Mouse (Mus musculus): ENCODE results near the gene Gria1. TPM values are rescaled to one million over a fixed set of nuclear protein-coding genes. Genes with fewer than 3 reads are reported as not detected.

Gene Gria1
- polyA plus RNA-seq, 1 experiment from 2014 or later = 1.2 TPM

DNA sequence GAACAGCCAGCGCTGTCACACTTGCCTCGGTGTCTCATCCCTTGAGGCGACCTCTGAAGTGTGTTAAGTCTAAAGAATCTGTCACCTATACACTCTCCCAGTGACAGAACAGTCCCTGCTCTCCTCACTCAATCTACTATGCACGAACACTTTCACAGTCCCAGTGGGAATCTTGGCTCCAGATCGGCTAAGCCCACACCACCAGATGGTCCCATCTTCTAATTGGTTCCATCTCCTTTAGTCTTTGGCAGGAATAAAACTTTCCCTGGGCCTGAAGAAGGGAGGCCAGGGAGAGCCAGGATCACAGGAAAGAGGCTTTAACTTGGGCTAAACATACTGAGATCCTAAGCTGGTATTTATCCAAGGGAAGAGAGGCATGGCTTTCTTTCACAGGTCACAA, 19.3 kb downstream of the Gria1 start:
- Histone ChIP-seq H3K4me3 (ENCODE audit: low read depth, low read length) (no peak overlapping the region), H3K4me1 (ENCODE audit: control insufficient read depth, insufficient read depth, low read length) (no peaks in the 10 kb centered on the region), H3K9me3 (replicated peaks; ENCODE audit: control insufficient read depth, low read length) (no peaks in the 10 kb centered on the region), H3K4me2 (ENCODE audit: low read depth, low read length) (no peak overlapping the region), H3K27ac (replicated peaks; ENCODE audit: low read depth, low read length) (no peak overlapping the region), H3K27me3 (ENCODE audit: control insufficient read depth, insufficient read depth, low read length) (no peaks in the 10 kb centered on the region), H3K9ac (replicated peaks; ENCODE audit: low read length) (no peak overlapping the region), H3K36me3 (replicated peaks; ENCODE audit: control insufficient read depth, insufficient read depth, low read depth, low read length) (no peaks in the 10 kb centered on the region)
- DNase-seq (ENCODE audit: low spot score) (no peak), ATAC-seq (replicated peaks; ENCODE audit: insufficient number of reproducible peaks, low FRiP score, low TSS enrichment, low read depth) (no peak)
- 63% methylated on average over 5 of the region's 5 CpGs for WGBS

DNA sequence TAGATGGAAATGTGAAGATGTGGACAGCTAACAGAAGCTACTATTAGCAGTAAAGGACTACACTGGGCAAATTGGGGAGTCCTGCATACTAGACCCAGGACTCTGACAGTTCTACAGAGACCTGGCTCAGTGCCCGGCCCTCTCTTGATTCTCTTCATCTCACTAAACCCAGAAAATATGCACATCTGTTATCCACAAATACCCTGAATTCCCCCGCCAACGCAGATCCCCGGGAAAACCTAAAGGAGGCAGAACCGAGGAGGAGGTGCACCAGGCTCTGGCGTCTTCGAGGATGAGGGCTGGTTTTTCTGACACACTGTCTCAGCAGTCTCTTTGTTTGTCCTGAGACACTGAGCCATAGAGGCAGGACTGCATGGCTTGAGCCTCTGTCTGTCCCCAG, 27.6 kb downstream of the Gria1 start:
- ATAC-seq (replicated peaks; ENCODE audit: insufficient number of reproducible peaks, low FRiP score, low TSS enrichment, low read depth) = no peak

DNA sequence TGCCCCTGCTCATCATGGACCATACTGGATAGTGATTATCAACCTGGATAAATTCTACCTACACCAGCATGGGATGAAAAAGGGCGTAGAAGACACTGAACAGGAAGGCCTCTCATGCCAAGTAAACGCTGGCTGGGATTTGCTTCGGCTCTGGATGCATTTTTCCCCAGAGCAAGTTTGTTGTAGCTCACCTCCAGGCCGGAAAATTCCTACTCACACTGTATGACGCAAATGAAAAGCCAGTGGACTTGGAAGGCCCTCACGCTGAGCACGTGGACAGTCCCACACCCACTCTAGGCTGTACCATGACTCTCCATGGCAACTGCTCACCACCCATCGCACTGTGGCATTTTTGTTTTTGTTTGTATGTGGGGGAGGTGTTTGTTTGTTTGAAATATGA, 28.1 kb downstream of the Gria1 start:
- Histone ChIP-seq H3K27ac (replicated peaks; ENCODE audit: low read depth, low read length) (no peak overlapping the region), H3K27me3 (ENCODE audit: control insufficient read depth, insufficient read depth, low read length) (no peaks in the 10 kb centered on the region), H3K9me3 (replicated peaks; ENCODE audit: control insufficient read depth, low read length) (no peaks in the 10 kb centered on the region), H3K4me3 (ENCODE audit: low read depth, low read length) (no peak overlapping the region), H3K9ac (replicated peaks; ENCODE audit: low read length) (no peak overlapping the region), H3K4me1 (ENCODE audit: control insufficient read depth, insufficient read depth, low read length) (no peaks in the 10 kb centered on the region), H3K36me3 (replicated peaks; ENCODE audit: control insufficient read depth, insufficient read depth, low read depth, low read length) (no peaks in the 10 kb centered on the region), H3K4me2 (ENCODE audit: low read depth, low read length) (no peak overlapping the region)
- DNase-seq (ENCODE audit: low spot score) (no peak), ATAC-seq (replicated peaks; ENCODE audit: insufficient number of reproducible peaks, low FRiP score, low TSS enrichment, low read depth) (no peak)
- 89% methylated on average over 8 of the region's 8 CpGs for WGBS

More for the DNA sequence above, 27.6 kb downstream of the Gria1 start:
- Histone ChIP-seq H3K4me2 (ENCODE audit: low read depth, low read length) (no peak overlapping the region), H3K9me3 (replicated peaks; ENCODE audit: control insufficient read depth, low read length) (no peaks in the 10 kb centered on the region), H3K27me3 (ENCODE audit: control insufficient read depth, insufficient read depth, low read length) (no peaks in the 10 kb centered on the region), H3K36me3 (replicated peaks; ENCODE audit: control insufficient read depth, insufficient read depth, low read depth, low read length) (no peaks in the 10 kb centered on the region), H3K9ac (replicated peaks; ENCODE audit: low read length) (no peak overlapping the region), H3K4me1 (ENCODE audit: control insufficient read depth, insufficient read depth, low read length) (no peaks in the 10 kb centered on the region), H3K4me3 (ENCODE audit: low read depth, low read length) (no peak overlapping the region), H3K27ac (replicated peaks; ENCODE audit: low read depth, low read length) (no peak overlapping the region)
- WGBS = 54% methylated on average over 7 of the region's 7 CpGs
- DNase-seq (ENCODE audit: low spot score) = no peak

DNA sequence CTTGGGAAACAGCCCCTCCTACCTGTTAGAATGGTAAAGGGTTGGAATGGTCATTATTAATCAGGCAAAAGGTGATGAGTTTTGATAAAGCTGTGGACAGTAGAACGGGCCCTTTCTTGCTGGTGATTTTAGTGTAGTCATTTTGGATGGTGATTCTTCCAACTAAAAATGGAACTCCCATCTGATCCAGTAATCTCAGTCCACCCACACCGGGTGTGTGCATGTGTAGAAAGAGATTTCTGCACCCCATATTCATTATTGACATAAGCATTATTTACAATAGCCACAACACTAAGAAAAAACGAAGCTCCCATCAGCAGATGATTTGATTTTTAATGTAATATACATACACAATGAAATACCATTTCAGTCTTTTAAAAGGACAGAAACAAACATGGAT, 30.9 kb downstream of the Gria1 start:
- Histone ChIP-seq H3K27ac (replicated peaks; ENCODE audit: low read depth, low read length) (no peak overlapping the region), H3K36me3 (replicated peaks; ENCODE audit: control insufficient read depth, insufficient read depth, low read depth, low read length) (no peaks in the 10 kb centered on the region), H3K27me3 (ENCODE audit: control insufficient read depth, insufficient read depth, low read length) (no peaks in the 10 kb centered on the region), H3K9me3 (replicated peaks; ENCODE audit: control insufficient read depth, low read length) (no peaks in the 10 kb centered on the region), H3K4me3 (ENCODE audit: low read depth, low read length) (no peak overlapping the region), H3K9ac (replicated peaks; ENCODE audit: low read length) (no peak overlapping the region), H3K4me2 (ENCODE audit: low read depth, low read length) (no peak overlapping the region), H3K4me1 (ENCODE audit: control insufficient read depth, insufficient read depth, low read length) (no peaks in the 10 kb centered on the region)
- ATAC-seq (replicated peaks; ENCODE audit: insufficient number of reproducible peaks, low FRiP score, low TSS enrichment, low read depth) (no peak), DNase-seq (ENCODE audit: low spot score) (no peak)
- 89% methylated on average over 3 of the region's 3 CpGs for WGBS

DNA sequence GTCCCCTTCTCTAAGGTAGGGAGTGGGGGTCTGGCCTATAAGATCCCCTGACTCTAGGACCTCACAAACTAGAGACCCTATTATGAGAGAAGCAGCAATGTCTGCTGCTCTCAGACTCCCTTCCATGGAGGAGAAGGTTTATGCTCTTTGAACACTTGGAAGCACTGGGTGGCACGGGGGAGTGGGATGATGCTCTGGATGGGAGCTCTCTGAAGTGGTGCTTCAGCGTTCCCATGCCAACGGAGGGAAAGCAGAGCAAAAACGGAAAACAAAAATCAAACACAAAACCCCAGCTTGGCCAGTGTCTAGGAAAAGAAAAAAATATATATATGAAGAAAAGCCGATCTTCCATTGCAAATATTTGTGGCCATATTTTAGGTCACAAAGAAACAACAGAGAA, 33.0 kb downstream of the Gria1 start:
- H3K27me3 ChIP-seq (ENCODE audit: control insufficient read depth, insufficient read depth, low read length) = no peaks in the 10 kb centered on the region
- H3K4me2 ChIP-seq (ENCODE audit: low read depth, low read length) = no peak overlapping the region

DNA sequence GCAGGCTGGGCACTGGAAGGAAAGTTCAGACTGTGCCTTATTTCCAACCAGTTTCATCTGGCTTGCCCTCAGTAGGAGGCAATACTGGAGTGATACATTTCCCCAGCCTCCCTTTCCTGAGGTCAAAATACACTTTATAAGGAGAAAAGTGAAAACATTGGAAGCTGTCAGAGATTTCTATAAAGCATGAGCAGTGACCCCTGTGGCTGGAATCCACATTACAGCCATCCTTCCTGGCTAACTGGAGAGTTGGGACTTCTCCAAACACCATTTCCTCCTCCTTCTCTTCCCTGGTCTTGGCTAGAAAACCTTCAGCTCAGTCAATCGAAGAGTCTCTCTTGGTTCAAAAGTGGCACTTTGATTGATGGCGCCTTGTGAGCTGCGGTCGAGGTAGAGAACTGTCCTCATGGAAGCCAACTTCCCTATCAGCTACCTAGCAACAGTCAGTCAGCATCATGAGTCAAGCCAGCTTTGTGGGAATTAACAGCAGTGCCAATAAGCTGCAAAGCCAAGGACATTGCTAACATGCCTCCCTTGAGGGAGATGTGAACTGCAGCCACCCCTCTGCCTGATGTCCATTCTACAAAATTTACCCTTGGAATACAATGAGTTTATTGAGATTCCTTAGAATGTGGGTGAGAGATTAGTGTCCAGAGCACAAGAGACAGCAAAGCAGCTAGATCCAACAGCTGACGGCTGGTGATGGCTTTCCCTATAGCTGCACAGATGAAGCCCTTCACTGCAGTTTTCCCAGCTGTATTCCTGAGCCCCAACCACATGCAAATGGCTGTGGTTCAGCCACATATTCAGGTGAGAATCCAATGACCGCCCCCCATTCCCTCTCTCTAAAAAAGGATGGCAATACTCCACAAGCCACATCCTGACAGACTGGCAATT, 40.7 kb downstream of the Gria1 start:
- H3K9me3 ChIP-seq (replicated peaks; ENCODE audit: control insufficient read depth, low read length) = no peaks in the 10 kb centered on the region
- H3K4me1 ChIP-seq (ENCODE audit: control insufficient read depth, insufficient read depth, low read length) = no peaks in the 10 kb centered on the region
- no peak for ATAC-seq (replicated peaks; ENCODE audit: insufficient number of reproducible peaks, low FRiP score, low TSS enrichment, low read depth)
- DNase-seq (ENCODE audit: low spot score) = peak; percentile 13
- no peaks in the 10 kb centered on the region for H3K36me3 ChIP-seq (replicated peaks; ENCODE audit: control insufficient read depth, insufficient read depth, low read depth, low read length)
- H3K27ac ChIP-seq (replicated peaks; ENCODE audit: low read depth, low read length) = no peak overlapping the region
- H3K4me3 ChIP-seq (ENCODE audit: low read depth, low read length) = no peak overlapping the region
- WGBS = 85% methylated on average over 6 of the region's 6 CpGs
- H3K27me3 ChIP-seq (ENCODE audit: control insufficient read depth, insufficient read depth, low read length) = no peaks in the 10 kb centered on the region
- H3K9ac ChIP-seq (replicated peaks; ENCODE audit: low read length) = no peak overlapping the region
- H3K4me2 ChIP-seq (ENCODE audit: low read depth, low read length) = no peak overlapping the region

More for the DNA sequence above, 33.0 kb downstream of the Gria1 start:
- ATAC-seq (replicated peaks; ENCODE audit: insufficient number of reproducible peaks, low FRiP score, low TSS enrichment, low read depth) (no peak), DNase-seq (ENCODE audit: low spot score) (no peak)
- no peaks in the 10 kb centered on the region for H3K9me3 ChIP-seq (replicated peaks; ENCODE audit: control insufficient read depth, low read length)
- 78% methylated on average over 5 of the region's 5 CpGs for WGBS
- H3K4me1 ChIP-seq (ENCODE audit: control insufficient read depth, insufficient read depth, low read length) = no peaks in the 10 kb centered on the region
- H3K36me3 ChIP-seq (replicated peaks; ENCODE audit: control insufficient read depth, insufficient read depth, low read depth, low read length) = no peaks in the 10 kb centered on the region
- H3K9ac ChIP-seq (replicated peaks; ENCODE audit: low read length) = no peak overlapping the region
- H3K27ac ChIP-seq (replicated peaks; ENCODE audit: low read depth, low read length) = no peak overlapping the region
- H3K4me3 ChIP-seq (ENCODE audit: low read depth, low read length) = no peak overlapping the region

DNA sequence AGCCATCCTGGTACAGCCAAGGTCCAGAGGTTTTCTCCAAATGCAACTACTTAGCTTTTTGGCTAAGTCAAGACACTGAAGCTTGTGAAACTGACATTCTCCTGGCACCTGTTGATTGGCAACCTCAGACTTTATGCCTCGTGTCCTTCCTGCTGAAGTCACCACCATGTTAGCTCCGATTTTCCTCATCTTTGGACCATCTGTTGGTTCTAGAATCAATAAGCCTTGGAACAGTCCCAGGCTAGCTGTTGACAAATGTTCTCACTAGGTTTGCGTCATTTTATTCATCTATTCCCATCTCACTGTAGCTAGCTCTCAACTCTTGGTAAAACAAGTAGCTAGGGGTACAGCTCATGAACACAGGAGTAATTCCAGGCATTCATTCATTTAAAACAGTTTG, 51.3 kb downstream of the Gria1 start:
- Histone ChIP-seq H3K27me3 (ENCODE audit: control insufficient read depth, insufficient read depth, low read length) (no peaks in the 10 kb centered on the region), H3K4me1 (ENCODE audit: control insufficient read depth, insufficient read depth, low read length) (no peaks in the 10 kb centered on the region), H3K36me3 (replicated peaks; ENCODE audit: control insufficient read depth, insufficient read depth, low read depth, low read length) (no peaks in the 10 kb centered on the region), H3K27ac (replicated peaks; ENCODE audit: low read depth, low read length) (no peak overlapping the region), H3K9ac (replicated peaks; ENCODE audit: low read length) (no peak overlapping the region), H3K4me2 (ENCODE audit: low read depth, low read length) (no peak overlapping the region), H3K4me3 (ENCODE audit: low read depth, low read length) (no peak overlapping the region), H3K9me3 (replicated peaks; ENCODE audit: control insufficient read depth, low read length) (no peaks in the 10 kb centered on the region)
- 83% methylated on average over 3 of the region's 3 CpGs for WGBS
- no peak for ATAC-seq (replicated peaks; ENCODE audit: insufficient number of reproducible peaks, low FRiP score, low TSS enrichment, low read depth)
- no peak for DNase-seq (ENCODE audit: low spot score)

DNA sequence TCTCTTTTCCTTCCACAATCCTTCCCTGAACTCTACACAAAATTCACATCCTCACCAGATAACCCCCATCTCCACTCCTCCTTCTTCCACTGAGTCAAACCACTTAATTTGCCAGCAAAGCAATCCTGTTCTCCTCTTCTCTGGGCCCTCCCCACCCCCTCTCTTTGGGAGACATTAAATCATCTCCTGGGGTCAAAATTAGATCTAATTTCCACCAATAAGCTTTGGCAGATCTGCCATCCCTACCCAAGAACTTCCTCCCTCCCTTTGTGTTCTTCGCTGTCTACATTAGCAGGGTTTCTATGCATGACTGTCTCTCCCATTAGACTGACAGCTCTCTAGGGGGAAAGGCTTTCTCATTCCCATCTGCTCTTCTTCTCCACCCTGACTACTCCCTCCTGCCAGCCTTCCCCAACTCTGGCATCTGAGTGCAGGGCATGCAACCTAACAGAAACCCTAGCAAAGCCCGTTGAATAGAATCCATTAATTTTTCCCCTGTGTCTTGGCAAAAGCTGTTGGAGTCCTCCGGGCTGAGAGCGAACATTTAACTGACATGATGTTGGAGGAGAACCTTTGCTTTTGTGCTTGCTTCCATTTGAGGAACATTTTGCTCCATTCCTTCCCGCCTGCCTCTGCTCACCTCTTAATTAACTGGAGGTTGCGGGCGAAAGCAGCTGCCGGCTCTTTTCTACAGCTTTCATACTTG, 59.2 kb downstream of the Gria1 start:
- no peak overlapping the region for H3K27ac ChIP-seq (replicated peaks; ENCODE audit: low read depth, low read length)
- H3K9me3 ChIP-seq (replicated peaks; ENCODE audit: control insufficient read depth, low read length) = no peaks in the 10 kb centered on the region
- no peaks in the 10 kb centered on the region for H3K36me3 ChIP-seq (replicated peaks; ENCODE audit: control insufficient read depth, insufficient read depth, low read depth, low read length)
- H3K4me2 ChIP-seq (ENCODE audit: low read depth, low read length) = no peak overlapping the region
- no peaks in the 10 kb centered on the region for H3K27me3 ChIP-seq (ENCODE audit: control insufficient read depth, insufficient read depth, low read length)
- ATAC-seq (replicated peaks; ENCODE audit: insufficient number of reproducible peaks, low FRiP score, low TSS enrichment, low read depth) (no peak), DNase-seq (ENCODE audit: low spot score) (no peak)
- no peaks in the 10 kb centered on the region for H3K4me1 ChIP-seq (ENCODE audit: control insufficient read depth, insufficient read depth, low read length)
- no peak overlapping the region for H3K4me3 ChIP-seq (ENCODE audit: low read depth, low read length)
- H3K9ac ChIP-seq (replicated peaks; ENCODE audit: low read length) = no peak overlapping the region
- 80% methylated on average over 8 of the region's 8 CpGs for WGBS

All from embryonic facial prominence, embryonic 11.5 days (tissue).